Mouse (Mus musculus) liver, embryonic 13.5 days (tissue): ENCODE measurements at regions not wholly inside any gene's neighbourhood (a gene's known extent, or its start where the extent isn't known, plus 50 kb on each side); places are given as distances from the start of the nearest gene placed in this dataset.

ENCODE experiments used
- ATAC-seq: fragments of 200-750 bp; cut with Nextera tagmentation; 2 replicates; pipeline ENCODE4 v1.8.0; 2017; ENCODE audit warnings: low read depth, mild to moderate bottlenecking, moderate number of reproducible peaks, moderate library complexity
- DNase-seq: peaks from one replicate; pipeline ENCODE4 v3.0.0; 2022
- H3K27ac ChIP-seq: fragments of 300-500 bp; sonication (generic); 2 replicates; pipeline ENCODE4 v1.5.1; 2015; ENCODE audit warnings: moderate library complexity, mild to moderate bottlenecking, inconsistent platforms
- H3K27me3 ChIP-seq: fragments of 300-500 bp; sonication (generic); 2 replicates; pipeline ENCODE4 v1.6.1; 2015; ENCODE audit warnings: mild to moderate bottlenecking, inconsistent platforms
- H3K36me3 ChIP-seq: fragments of 300-500 bp; sonication (generic); 2 replicates; pipeline ENCODE4 v1.6.1; 2015; ENCODE audit warnings: mild to moderate bottlenecking, inconsistent platforms
- H3K4me1 ChIP-seq: fragments of 300-500 bp; sonication (generic); replicated peaks from 2 replicates; pipeline ENCODE4 v1.6.1; 2015; ENCODE audit warnings: inconsistent platforms
- H3K4me2 ChIP-seq: fragments of 300-500 bp; sonication (generic); 2 replicates; pipeline ENCODE4 v1.6.1; 2015; ENCODE audit warnings: inconsistent platforms, mild to moderate bottlenecking, moderate library complexity
- H3K4me3 ChIP-seq: fragments of 300-500 bp; sonication (generic); replicated peaks from 2 replicates; pipeline ENCODE4 v1.5.1; 2015; ENCODE audit warnings: mild to moderate bottlenecking, inconsistent platforms
- H3K9ac ChIP-seq: fragments of 300-500 bp; sonication (generic); 2 replicates; pipeline ENCODE4 v1.6.1; 2015; ENCODE audit warnings: mild to moderate bottlenecking, inconsistent platforms
- H3K9me3 ChIP-seq: fragments of 300-500 bp; sonication (generic); replicated peaks from 2 replicates; pipeline ENCODE4 v1.6.1; 2016; ENCODE audit warnings: inconsistent platforms
- WGBS: fragments of 180-500 bp; shearing (Covaris S2); methylation state at CpG from one replicate; pipeline ENCODE4 v1.1.7; 2015; ENCODE audit not compliant: insufficient replicate concordance; 5-methylcytosine and 5-hydroxymethylcytosine counted together

DNA sequence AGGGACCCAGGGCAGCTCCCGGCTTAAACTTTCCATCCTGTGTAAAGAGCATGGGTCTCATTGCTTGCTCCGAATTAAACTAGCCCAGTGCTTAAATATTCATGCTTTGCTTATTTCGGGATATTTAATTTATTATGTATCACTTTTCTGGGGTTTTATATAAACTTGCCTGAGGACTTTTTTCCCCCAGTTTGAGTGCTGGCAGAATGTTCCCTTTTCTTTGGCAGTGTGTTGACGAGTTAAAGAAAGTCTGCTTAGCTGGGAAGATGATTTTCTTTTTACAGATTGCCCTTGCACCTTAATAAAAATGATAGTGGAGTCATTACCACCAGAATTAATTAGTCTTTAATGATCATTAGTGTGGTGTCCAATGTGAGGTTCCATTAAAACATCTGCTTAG is 126.9 kb downstream of the Gm10260 start:
- Histone ChIP-seq H3K27me3 (no peaks in the 10 kb centered on the region), H3K27ac (no peak overlapping the region), H3K4me3 (no peak overlapping the region), H3K4me1 (no peaks in the 10 kb centered on the region), H3K4me2 (no peak overlapping the region), H3K36me3 (no peaks in the 10 kb centered on the region), H3K9me3 (no peaks in the 10 kb centered on the region), H3K9ac (no peak overlapping the region)
- ATAC-seq = no peak
- WGBS = 52% methylated on average over 4 of the region's 4 CpGs
- no peak for DNase-seq

DNA sequence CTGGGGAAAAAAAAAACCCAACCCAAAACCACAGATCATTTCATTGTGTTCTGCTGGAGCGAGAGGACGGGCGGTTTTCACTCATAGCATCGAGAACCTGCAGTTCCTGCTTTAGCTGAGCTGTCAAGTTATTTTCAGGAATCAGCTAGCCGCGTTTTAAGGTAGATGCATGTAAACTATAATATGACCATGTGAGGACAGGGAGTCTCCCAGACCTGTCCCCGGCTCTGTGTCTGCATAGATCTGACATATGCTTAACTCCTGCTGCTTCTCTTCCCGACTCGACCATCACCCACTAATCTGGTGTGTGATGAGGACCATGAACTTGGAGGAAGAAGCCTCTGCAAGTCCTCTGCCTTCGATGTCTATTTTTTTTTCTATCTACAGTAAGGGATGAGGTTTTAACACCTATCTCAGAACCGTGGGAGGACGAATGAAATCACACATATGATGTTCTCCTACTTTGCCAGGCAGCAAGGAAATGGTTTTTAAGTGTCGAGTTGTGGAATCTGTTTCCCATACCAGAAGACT is 128.5 kb downstream of the Gm10260 start:
- DNase-seq (no peak), ATAC-seq (no peak)
- Histone ChIP-seq H3K4me1 (no peaks in the 10 kb centered on the region), H3K9me3 (no peaks in the 10 kb centered on the region), H3K27me3 (no peaks in the 10 kb centered on the region), H3K27ac (no peak overlapping the region), H3K9ac (no peak overlapping the region), H3K4me3 (no peak overlapping the region), H3K36me3 (no peaks in the 10 kb centered on the region), H3K4me2 (no peak overlapping the region)
- WGBS = 56% methylated on average over 13 of the region's 13 CpGs

DNA sequence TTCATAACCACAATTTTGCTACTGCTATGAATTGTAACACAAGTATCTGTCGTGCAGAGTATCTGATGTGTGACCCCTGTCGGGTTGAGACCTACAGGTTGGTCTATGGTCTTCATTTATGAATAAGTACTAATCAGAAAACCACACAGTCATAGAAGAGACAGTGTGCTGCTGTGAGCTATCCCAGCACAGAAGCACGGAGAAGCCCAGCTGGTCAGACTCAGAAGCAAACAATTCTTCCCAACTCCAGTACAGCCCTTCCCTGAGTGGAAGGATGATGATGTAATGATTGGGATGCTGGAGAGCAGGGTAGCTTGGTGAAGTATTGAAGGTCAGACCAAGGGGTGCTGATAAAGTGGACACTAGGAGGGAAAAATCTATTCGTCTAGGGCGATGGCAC is 129.5 kb downstream of the Gm10260 start:
- no peaks in the 10 kb centered on the region for H3K4me1 ChIP-seq
- no peaks in the 10 kb centered on the region for H3K27me3 ChIP-seq
- H3K4me3 ChIP-seq = no peak overlapping the region
- DNase-seq (no peak), ATAC-seq (no peak)
- no peak overlapping the region for H3K9ac ChIP-seq
- H3K4me2 ChIP-seq = no peak overlapping the region
- 63% methylated on average over 5 of the region's 5 CpGs for WGBS
- no peak overlapping the region for H3K27ac ChIP-seq
- H3K9me3 ChIP-seq = no peaks in the 10 kb centered on the region
- no peaks in the 10 kb centered on the region for H3K36me3 ChIP-seq

DNA sequence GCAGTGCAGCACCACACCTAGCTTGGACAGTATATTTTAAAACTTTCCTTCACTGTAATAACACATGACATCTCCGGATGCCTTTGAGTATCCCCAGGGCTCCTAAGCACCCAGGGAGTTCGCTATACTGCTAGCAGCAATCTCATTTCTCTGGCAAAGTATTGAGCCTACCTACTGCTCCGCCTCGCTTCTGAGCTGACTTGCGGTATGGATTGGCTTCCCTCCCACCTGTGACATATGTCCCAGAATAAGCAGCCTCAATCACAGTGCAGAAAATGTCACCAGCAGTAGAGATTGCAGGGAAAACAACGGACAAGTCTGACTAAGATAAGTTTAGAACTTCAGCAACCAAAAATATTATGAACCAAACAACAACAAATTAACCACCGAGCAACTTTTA is 131.8 kb downstream of the Gm10260 start:
- Histone ChIP-seq H3K4me2 (no peak overlapping the region), H3K27ac (no peak overlapping the region), H3K36me3 (no peaks in the 10 kb centered on the region), H3K4me1 (no peaks in the 10 kb centered on the region), H3K4me3 (no peak overlapping the region), H3K9me3 (no peaks in the 10 kb centered on the region), H3K27me3 (no peaks in the 10 kb centered on the region), H3K9ac (no peak overlapping the region)
- ATAC-seq = no peak
- DNase-seq = no peak
- WGBS = 76% methylated on average over 7 of the region's 7 CpGs

DNA sequence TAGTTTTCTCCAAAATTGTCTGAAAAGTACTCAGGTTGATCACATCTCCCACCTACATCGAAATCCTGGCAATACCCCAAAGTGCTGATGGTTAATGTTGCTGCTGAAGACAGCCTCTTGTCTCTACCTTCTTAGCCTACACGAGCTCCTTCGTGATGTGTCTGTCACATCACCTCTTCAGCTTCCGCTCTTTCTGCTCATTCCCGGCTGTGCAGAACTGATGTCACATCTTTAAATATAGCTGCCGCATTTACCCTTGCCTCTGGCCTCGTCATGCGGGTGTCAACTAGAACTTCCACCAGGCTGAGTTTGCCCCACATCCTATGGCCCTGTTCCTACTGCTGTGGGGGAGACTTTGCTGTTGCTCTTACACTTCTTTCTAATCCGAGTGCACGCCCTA is 133.2 kb downstream of the Gm10260 start:
- DNase-seq = no peak
- Histone ChIP-seq H3K4me1 (no peaks in the 10 kb centered on the region), H3K27me3 (no peaks in the 10 kb centered on the region), H3K9me3 (no peaks in the 10 kb centered on the region), H3K9ac (no peak overlapping the region), H3K27ac (no peak overlapping the region), H3K4me3 (no peak overlapping the region), H3K4me2 (no peak overlapping the region), H3K36me3 (no peaks in the 10 kb centered on the region)
- no peak for ATAC-seq
- 67% methylated on average over 10 of the region's 10 CpGs for WGBS

DNA sequence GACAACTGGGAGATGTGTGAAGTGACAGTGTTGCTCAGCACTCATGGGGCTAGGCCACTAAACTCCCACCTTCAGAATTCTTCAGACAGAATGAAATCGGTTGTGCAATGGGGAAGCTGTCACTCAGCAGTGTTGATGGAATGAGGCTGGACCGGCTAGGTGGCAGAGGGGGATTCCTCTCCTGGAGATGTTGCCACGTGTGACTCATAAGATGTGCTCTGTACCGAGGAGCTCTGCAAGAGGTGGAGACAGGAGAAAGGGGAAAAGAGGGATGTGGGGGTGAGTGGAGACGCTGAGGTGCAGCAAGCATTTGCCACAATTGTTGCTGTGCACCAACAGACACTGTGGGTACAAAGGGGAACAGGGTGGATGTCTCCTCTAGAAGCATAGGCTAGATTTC is 133.6 kb downstream of the Gm10260 start:
- H3K36me3 ChIP-seq = no peaks in the 10 kb centered on the region
- no peaks in the 10 kb centered on the region for H3K27me3 ChIP-seq
- DNase-seq (no peak), ATAC-seq (no peak)
- no peak overlapping the region for H3K27ac ChIP-seq
- no peaks in the 10 kb centered on the region for H3K9me3 ChIP-seq
- no peaks in the 10 kb centered on the region for H3K4me1 ChIP-seq
- H3K9ac ChIP-seq = no peak overlapping the region
- WGBS = 43% methylated on average over 5 of the region's 5 CpGs
- H3K4me2 ChIP-seq = no peak overlapping the region
- no peak overlapping the region for H3K4me3 ChIP-seq

DNA sequence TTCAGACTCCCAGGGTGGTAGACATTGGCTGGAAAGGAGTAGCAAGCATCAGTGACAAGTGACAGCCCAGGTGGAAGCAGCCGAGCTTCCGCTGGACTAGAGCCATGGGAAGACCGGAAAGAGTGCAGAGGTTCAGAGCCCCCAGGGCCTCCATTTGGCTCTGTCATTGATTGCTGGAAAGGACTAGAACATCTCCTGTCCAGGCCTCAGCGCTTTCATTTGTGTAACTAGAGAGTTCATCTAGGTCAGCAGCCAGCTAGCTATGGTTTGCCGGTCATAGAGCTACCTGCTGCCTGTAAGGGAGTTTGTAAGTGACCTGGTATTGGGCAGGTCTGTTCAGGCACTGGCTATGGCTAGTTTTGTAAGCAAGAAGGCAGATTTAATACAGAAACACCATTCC is 134.3 kb downstream of the Gm10260 start:
- Histone ChIP-seq H3K36me3 (no peaks in the 10 kb centered on the region), H3K9me3 (no peaks in the 10 kb centered on the region), H3K4me2 (no peak overlapping the region), H3K27me3 (no peaks in the 10 kb centered on the region), H3K4me1 (no peaks in the 10 kb centered on the region), H3K4me3 (no peak overlapping the region), H3K27ac (no peak overlapping the region), H3K9ac (no peak overlapping the region)
- DNase-seq = no peak
- no peak for ATAC-seq
- 74% methylated on average over 5 of the region's 5 CpGs for WGBS

DNA sequence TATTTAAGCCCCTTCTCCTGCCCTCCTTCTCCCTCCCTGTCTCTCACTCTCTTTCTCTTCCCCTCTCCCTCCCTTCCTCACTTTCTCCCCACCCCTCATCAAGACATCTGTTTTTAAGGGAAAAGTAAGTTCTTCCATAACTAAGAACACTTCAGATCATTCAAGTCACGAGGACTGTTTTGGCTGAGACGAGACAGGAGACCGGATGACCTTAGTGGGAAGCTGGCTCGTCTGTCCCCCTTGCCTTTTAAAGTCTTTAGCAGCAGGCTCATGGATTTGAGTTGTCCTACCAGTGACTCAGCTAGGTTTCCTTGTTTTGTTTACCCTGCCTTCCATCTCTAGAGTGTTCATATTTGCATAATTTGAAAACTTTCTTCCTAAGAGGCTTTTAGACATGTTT is 135.0 kb downstream of the Gm10260 start:
- ATAC-seq = no peak
- no peaks in the 10 kb centered on the region for H3K36me3 ChIP-seq
- H3K4me2 ChIP-seq = no peak overlapping the region
- no peaks in the 10 kb centered on the region for H3K9me3 ChIP-seq
- H3K4me1 ChIP-seq = no peaks in the 10 kb centered on the region
- no peak overlapping the region for H3K27ac ChIP-seq
- H3K9ac ChIP-seq = no peak overlapping the region
- H3K27me3 ChIP-seq = no peaks in the 10 kb centered on the region
- DNase-seq = no peak
- H3K4me3 ChIP-seq = no peak overlapping the region
- 63% methylated on average over 4 of the region's 4 CpGs for WGBS

DNA sequence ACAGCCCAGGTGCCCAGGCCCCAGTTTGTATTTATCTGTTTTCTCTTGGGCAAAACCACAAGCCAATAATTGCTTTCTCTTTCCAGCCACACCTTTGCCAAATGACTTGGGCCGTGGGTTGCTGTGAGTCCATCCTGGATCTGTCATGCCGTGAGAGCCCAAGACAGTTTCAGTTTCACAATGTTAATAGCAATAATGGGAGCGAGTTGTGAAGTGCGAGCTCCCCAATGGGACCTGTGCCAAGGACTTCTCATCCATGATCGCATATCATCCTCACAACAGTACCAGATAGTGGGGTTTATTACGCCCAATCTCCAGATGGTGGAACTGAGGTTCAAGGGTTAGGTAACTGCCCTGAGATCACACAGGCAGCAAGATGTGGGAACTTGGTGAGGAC is 142.2 kb downstream of the Gm10260 start:
- Histone ChIP-seq H3K36me3 (no peaks in the 10 kb centered on the region), H3K4me3 (no peak overlapping the region), H3K9me3 (no peaks in the 10 kb centered on the region), H3K4me2 (no peak overlapping the region), H3K4me1 (0 out of 2 replicates have a peak, but pooled peaks cover 4% of the 10 kb centered on the region), H3K9ac (no peak overlapping the region), H3K27ac (no peak overlapping the region), H3K27me3 (no peaks in the 10 kb centered on the region)
- WGBS = 69% methylated on average over 6 of the region's 6 CpGs
- no peak for DNase-seq
- no peak for ATAC-seq

DNA sequence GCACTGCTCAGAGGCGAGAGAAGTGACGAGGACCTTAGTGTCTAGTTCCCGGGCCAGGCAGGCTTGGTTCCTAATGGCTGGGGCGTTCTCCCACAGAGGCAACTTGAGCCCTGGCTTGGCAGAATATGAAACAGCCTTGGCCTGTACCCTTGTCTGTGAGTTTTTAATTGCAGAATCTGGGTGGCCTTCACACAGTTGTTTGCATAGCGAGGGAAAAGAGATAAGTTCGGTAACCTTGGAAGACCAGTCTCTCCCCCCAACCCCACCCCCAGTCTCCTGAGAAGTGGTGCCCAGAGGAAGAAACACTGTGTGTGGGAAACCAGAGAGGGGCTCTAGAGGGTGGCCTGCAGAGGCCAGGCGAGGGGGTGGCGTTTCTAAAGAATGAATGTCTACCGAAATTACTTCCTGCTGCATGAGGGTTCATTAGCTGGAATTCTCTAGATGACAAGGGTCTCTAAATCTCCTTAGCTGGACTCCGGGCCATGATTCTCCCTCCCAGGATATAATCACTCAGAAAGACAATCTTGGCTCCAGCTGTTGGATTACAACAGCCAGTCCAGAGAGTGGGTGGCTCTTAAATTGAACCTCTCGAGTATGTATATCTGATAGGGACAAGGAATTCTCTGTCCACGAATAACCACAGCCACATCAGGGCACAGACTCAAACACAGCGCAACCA is 142.8 kb downstream of the Gm10260 start:
- DNase-seq (no peak), ATAC-seq (no peak; the same call in 1 of the 2 replicates)
- H3K27ac ChIP-seq = no peak overlapping the region; the same call in 1 of the 2 replicates
- H3K4me2 ChIP-seq = no peak overlapping the region
- H3K9me3 ChIP-seq = no peaks in the 10 kb centered on the region
- H3K36me3 ChIP-seq = no peaks in the 10 kb centered on the region
- WGBS = 55% methylated on average over 13 of the region's 13 CpGs
- H3K9ac ChIP-seq = no peak overlapping the region
- 0 out of 2 replicates have a peak, but pooled peaks cover 4% of the 10 kb centered on the region for H3K4me1 ChIP-seq
- no peaks in the 10 kb centered on the region for H3K27me3 ChIP-seq
- no peak overlapping the region for H3K4me3 ChIP-seq

DNA sequence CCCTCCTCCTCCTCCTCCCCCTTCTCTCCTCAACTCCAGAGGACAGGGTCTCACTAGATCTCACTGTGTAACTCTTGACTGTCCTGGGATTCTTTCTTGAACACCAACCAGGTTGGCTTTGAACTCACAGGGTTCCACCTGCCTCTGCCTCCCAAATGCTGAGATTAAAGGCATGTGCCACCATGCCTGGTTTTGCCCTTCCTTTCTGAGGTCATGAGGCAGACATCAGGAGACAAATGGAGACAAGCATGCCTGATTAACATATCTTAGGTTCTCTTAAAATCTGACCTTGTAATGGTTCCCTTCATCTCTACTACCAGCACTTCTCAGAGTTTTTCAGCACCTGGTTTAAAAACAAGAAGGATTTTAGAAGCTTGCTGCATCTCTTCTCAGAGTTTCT is 143.5 kb downstream of the Gm10260 start:
- ATAC-seq = no peak
- H3K4me2 ChIP-seq = no peak overlapping the region
- no peak overlapping the region for H3K9ac ChIP-seq
- no peaks in the 10 kb centered on the region for H3K27me3 ChIP-seq
- no peak for DNase-seq
- no peak overlapping the region; the same call in 1 of the 2 replicates for H3K27ac ChIP-seq
- no peak overlapping the region for H3K4me3 ChIP-seq
- 0 out of 2 replicates have a peak, but pooled peaks cover 4% of the 10 kb centered on the region for H3K4me1 ChIP-seq
- H3K36me3 ChIP-seq = no peaks in the 10 kb centered on the region
- H3K9me3 ChIP-seq = no peaks in the 10 kb centered on the region

DNA sequence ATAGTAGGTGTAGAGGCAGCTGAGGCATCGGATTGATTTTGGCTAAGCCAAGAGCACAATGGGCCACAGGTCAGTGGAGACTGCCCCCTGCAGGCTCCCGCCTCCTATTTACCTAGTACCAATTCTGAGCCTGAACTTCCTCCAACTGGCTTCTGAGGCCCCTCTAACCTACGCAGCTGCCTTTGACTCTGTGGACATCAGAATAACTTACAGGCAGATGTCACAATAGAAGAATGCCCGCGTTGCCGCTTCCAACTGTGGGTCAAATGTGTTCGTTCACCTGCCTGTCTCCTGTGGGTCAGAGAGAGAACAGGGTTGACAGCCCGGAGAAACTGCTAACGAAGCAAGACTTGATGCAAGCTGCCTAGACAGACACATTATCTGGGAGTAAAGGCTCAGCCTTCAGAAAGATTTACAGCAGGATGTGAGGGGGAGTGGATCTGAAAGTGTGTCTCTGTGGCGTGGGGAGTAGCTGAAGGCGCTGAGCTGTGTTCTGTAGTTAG is 153.2 kb downstream of the Gm10260 start:
- no peak for DNase-seq
- ATAC-seq = no peak
- 18% methylated on average over 11 of the region's 11 CpGs for WGBS
- Histone ChIP-seq H3K4me2 (no peak overlapping the region), H3K4me1 (peaks cover 3% of the 10 kb centered on the region), H3K9ac (no peak overlapping the region), H3K36me3 (no peaks in the 10 kb centered on the region), H3K27me3 (no peaks in the 10 kb centered on the region), H3K27ac (no peak overlapping the region), H3K4me3 (no peak overlapping the region), H3K9me3 (no peaks in the 10 kb centered on the region)
